Mouse (Mus musculus) erythroblast, adult 5-6 weeks (primary cell): ENCODE measurements around the gene Card19. TPM values are rescaled to one million over a fixed set of nuclear protein-coding genes. Genes with fewer than 3 reads are reported as not detected.

Source experiments
- ATAC-seq: replicated peaks from 2 replicates; pipeline ENCODE4 v1.8.0; 2016; ENCODE audit warnings: moderate number of reproducible peaks, mild to moderate bottlenecking, moderate TSS enrichment, inconsistent platforms; ENCODE audit not compliant: poor library complexity, low FRiP score, severe bottlenecking
- total RNA-seq, 2 experiments: library from RNA; stranded (forward) in 1 of 2; stranded (reverse) in 1 of 2; fragments of 150-400 nt in 1 of 2; fragments of 200-764, 138-1000 nt in 1 of 2; gene quantifications; 2 replicates each; pipeline versions ENCODE4 v1.2.3 to v1.2.4; 2015 to 2017; ENCODE audit warnings: low replicate concordance in 2 of 2

Card19 gene
- total RNA-seq, 2 experiments from 2014 or later, result 8.9 to 13.1 TPM

- ATAC-seq, result no peak
Observed at GRCm38 (mm10) chr13:49196766-49197165, 19.1 kb downstream of the Card19 start.

GRCm38 (mm10) chr13:49196211-49196610, 19.6 kb downstream of the Card19 start:
- ATAC-seq, result no peak

- ATAC-seq, result no peak
Observed at GRCm38 (mm10) chr13:49195651-49196050, 20.2 kb downstream of the Card19 start.

GRCm38 (mm10) chr13:49194811-49195210, 21.0 kb downstream of the Card19 start:
- ATAC-seq, result no peak

- no peak for ATAC-seq
Observed at GRCm38 (mm10) chr13:49193650-49194049, 22.2 kb downstream of the Card19 start.

- ATAC-seq, result no peak
Observed at GRCm38 (mm10) chr13:49192156-49192855, 23.5 kb downstream of the Card19 start.

GRCm38 (mm10) chr13:49191673-49192035, 24.2 kb downstream of the Card19 start:
- no peak for ATAC-seq

GRCm38 (mm10) chr13:49190876-49191672, 24.8 kb downstream of the Card19 start:
- no peak for ATAC-seq

- ATAC-seq, result no peak
Observed at GRCm38 (mm10) chr13:49189970-49190870, 25.6 kb downstream of the Card19 start.

- ATAC-seq, result no peak
Observed at GRCm38 (mm10) chr13:49188966-49189360, 26.9 kb downstream of the Card19 start.

- ATAC-seq, result no peak
Observed at GRCm38 (mm10) chr13:49188219-49188965, 27.4 kb downstream of the Card19 start.

- peak; percentile 82 for ATAC-seq
Observed at GRCm38 (mm10) chr13:49187288-49188218, 28.3 kb downstream of the Card19 start, which contains the start of gene Ninj1. Gene Ninj1, plus strand, starts transcription at chr13:49187485.

- peak; percentile 20; the same call in 1 of the 2 replicates for ATAC-seq
Observed at GRCm38 (mm10) chr13:49186798-49187287, 29.0 kb downstream of the Card19 start.

- ATAC-seq, result no peak
Observed at GRCm38 (mm10) chr13:49183646-49184045, 32.2 kb downstream of the Card19 start.

GRCm38 (mm10) chr13:49183161-49183560, 32.7 kb downstream of the Card19 start:
- ATAC-seq, result no peak

GRCm38 (mm10) chr13:49181411-49181984, 34.3 kb downstream of the Card19 start:
- no peak for ATAC-seq

GRCm38 (mm10) chr13:49180691-49181090, 35.1 kb downstream of the Card19 start:
- ATAC-seq, result no peak

- ATAC-seq, result no peak
Observed at GRCm38 (mm10) chr13:49180274-49180673, 35.6 kb downstream of the Card19 start.
